Mouse (Mus musculus): ENCODE results near the gene Ltbp3. TPM values are rescaled to one million over a fixed set of nuclear protein-coding genes. Genes with fewer than 3 reads are reported as not detected.

The Ltbp3 gene
- polyA plus RNA-seq, 2 experiments = 99.8 to 341 TPM

- 0% methylated on average over 25 of the region's 25 CpGs for WGBS
- H3K9ac ChIP-seq (ENCODE audit: low read depth, low read length, severe bottlenecking) = peak overlapping the region; percentile 98
- peaks cover 25% of the 10 kb centered on the region for H3K4me1 ChIP-seq (ENCODE audit: control insufficient read depth, insufficient read depth, low read length)
- H3K4me2 ChIP-seq (replicated peaks; ENCODE audit: low read depth, low read length, severe bottlenecking) = peak overlapping the region; percentile 97
- no peaks in the 10 kb centered on the region for H3K9me3 ChIP-seq (ENCODE audit: control insufficient read depth, low read length)
- peak overlapping the region; percentile 100 for H3K27ac ChIP-seq (replicated peaks; ENCODE audit: low read depth, low read length)
- ATAC-seq (ENCODE audit: low FRiP score, low read depth) = peak; percentile 64; the same call in 1 of the 2 replicates
- peak; percentile 96 for DNase-seq (ENCODE audit: low spot score)
- H3K4me3 ChIP-seq (replicated peaks; ENCODE audit: low read length) = peak overlapping the region; percentile 74
- TF ChIP-seq POLR2A (IDR thresholded peaks at IDR 0.05; ENCODE audit: borderline replicate concordance, extremely low read depth, insufficient read depth, insufficient read length) = peak; percentile 100
- no peaks in the 10 kb centered on the region for H3K27me3 ChIP-seq (ENCODE audit: control insufficient read depth, insufficient read depth, low read length)
- H3K36me3 ChIP-seq (ENCODE audit: control insufficient read depth, insufficient read depth, low read length) = peaks cover 28% of the 10 kb centered on the region
Measured at GRCm38 (mm10) chr19:5802011-5802786, 61.5 kb downstream of the Ltbp3 start.

GRCm38 (mm10) chr19:5802787-5803040 lies 62.0 kb downstream of the Ltbp3 start:
- Histone ChIP-seq H3K9me3 (ENCODE audit: control insufficient read depth, low read length) (no peaks in the 10 kb centered on the region), H3K27ac (replicated peaks; ENCODE audit: low read depth, low read length) (peak overlapping the region; percentile 100), H3K4me1 (ENCODE audit: control insufficient read depth, insufficient read depth, low read length) (peaks cover 25% of the 10 kb centered on the region), H3K4me3 (replicated peaks; ENCODE audit: low read length) (peak overlapping the region; percentile 74), H3K36me3 (ENCODE audit: control insufficient read depth, insufficient read depth, low read length) (peaks cover 23% of the 10 kb centered on the region), H3K9ac (ENCODE audit: low read depth, low read length, severe bottlenecking) (peak overlapping the region; percentile 93), H3K27me3 (ENCODE audit: control insufficient read depth, insufficient read depth, low read length) (no peaks in the 10 kb centered on the region), H3K4me2 (replicated peaks; ENCODE audit: low read depth, low read length, severe bottlenecking) (peak overlapping the region; percentile 97)
- no peak for TF ChIP-seq POLR2A (IDR thresholded peaks at IDR 0.05; ENCODE audit: borderline replicate concordance, extremely low read depth, insufficient read depth, insufficient read length)
- WGBS = 0% methylated on average over 4 of the region's 4 CpGs
- DNase-seq (ENCODE audit: low spot score) (no peak), ATAC-seq (ENCODE audit: low FRiP score, low read depth) (no peak)

DNA sequence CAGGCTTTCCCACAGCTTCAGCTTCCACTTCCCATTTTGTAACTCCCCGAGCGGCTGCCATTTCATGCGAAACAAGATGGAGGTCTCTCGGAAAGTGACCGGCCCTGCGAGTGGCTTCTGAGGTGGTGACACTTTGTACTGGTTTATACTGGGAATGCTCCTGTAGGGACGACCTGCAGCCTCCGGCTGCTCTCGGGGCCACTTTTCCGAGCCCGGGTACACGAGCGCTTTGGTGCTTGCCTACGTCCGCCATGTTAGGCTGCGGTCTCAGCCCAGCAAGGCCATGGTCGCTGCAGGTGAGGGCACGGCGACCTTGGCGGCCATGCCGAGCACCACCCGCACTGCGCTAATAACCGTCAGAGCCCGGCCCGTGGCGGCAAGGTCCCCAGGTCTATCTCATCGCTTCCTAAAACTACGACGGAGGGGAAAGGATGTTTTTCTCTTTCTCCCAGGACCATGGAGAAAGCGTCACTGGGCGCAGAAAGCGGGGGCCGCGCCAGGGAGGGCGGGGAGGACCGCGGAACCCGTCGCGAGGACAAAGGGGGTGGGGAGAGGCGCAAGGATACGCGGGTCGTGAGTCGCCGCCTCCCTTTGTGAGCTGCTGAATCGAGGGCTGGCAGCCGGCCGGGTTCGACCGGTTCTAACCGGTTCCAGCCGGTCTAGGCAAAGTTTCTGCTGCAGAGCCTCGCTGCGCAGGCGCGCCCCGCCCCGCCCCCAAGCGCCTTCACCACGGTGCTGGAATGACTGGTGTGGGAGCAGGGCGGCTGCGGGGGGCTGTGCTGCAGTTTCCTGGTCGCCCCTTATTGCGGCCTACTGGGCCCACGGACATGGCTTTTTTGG lies 62.6 kb downstream of the Ltbp3 start:
- no peaks in the 10 kb centered on the region for H3K9me3 ChIP-seq (ENCODE audit: control insufficient read depth, low read length)
- H3K9ac ChIP-seq (ENCODE audit: low read depth, low read length, severe bottlenecking) = peak overlapping the region; percentile 93
- no peaks in the 10 kb centered on the region for H3K27me3 ChIP-seq (ENCODE audit: control insufficient read depth, insufficient read depth, low read length)
- 2% methylated on average over 56 of the region's 67 CpGs for WGBS
- peak overlapping the region; percentile 74 for H3K4me3 ChIP-seq (replicated peaks; ENCODE audit: low read length)
- peaks cover 18% of the 10 kb centered on the region for H3K36me3 ChIP-seq (ENCODE audit: control insufficient read depth, insufficient read depth, low read length)
- ATAC-seq (ENCODE audit: low FRiP score, low read depth) (peak; percentile 93), DNase-seq (ENCODE audit: low spot score) (peak; percentile 100)
- peak overlapping the region; percentile 100 for H3K27ac ChIP-seq (replicated peaks; ENCODE audit: low read depth, low read length)
- H3K4me1 ChIP-seq (ENCODE audit: control insufficient read depth, insufficient read depth, low read length) = peaks cover 25% of the 10 kb centered on the region
- peak; percentile 16; the same call in 1 of the 2 replicates for TF ChIP-seq POLR2A (IDR thresholded peaks at IDR 0.05; ENCODE audit: borderline replicate concordance, extremely low read depth, insufficient read depth, insufficient read length)
- H3K4me2 ChIP-seq (replicated peaks; ENCODE audit: low read depth, low read length, severe bottlenecking) = peak overlapping the region; percentile 97

DNA sequence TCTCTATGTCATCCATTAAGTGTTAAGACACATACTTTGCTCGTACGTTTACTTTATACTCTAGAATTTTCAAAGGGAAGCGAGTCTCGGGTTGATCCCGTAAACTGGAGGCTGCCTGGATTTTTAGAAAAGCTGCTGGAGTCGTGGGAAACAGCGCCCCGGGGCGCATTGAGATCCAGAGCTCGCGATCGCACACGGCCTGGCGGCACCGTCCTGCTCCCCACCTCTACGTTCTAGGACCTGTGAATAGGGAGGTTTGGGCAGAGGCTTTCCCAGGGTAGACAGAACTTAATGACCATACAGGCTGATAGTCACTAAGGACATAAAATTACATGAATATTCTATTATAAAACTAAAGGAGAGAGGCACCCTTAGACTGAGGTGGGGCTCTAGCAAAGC lies 63.2 kb downstream of the Ltbp3 start:
- WGBS = under 1% methylated on average over 16 of the region's 16 CpGs
- peak overlapping the region; percentile 97 for H3K4me2 ChIP-seq (replicated peaks; ENCODE audit: low read depth, low read length, severe bottlenecking)
- ATAC-seq (ENCODE audit: low FRiP score, low read depth) (peak; percentile 7; the same call in 1 of the 2 replicates), DNase-seq (ENCODE audit: low spot score) (no peak)
- H3K36me3 ChIP-seq (ENCODE audit: control insufficient read depth, insufficient read depth, low read length) = peaks cover 12% of the 10 kb centered on the region
- no peaks in the 10 kb centered on the region for H3K9me3 ChIP-seq (ENCODE audit: control insufficient read depth, low read length)
- peak overlapping the region; percentile 74 for H3K4me3 ChIP-seq (replicated peaks; ENCODE audit: low read length)
- no peaks in the 10 kb centered on the region for H3K27me3 ChIP-seq (ENCODE audit: control insufficient read depth, insufficient read depth, low read length)
- no peak for TF ChIP-seq POLR2A (IDR thresholded peaks at IDR 0.05; ENCODE audit: borderline replicate concordance, extremely low read depth, insufficient read depth, insufficient read length)
- peak overlapping the region; percentile 93 for H3K9ac ChIP-seq (ENCODE audit: low read depth, low read length, severe bottlenecking)
- peak overlapping the region; percentile 100 for H3K27ac ChIP-seq (replicated peaks; ENCODE audit: low read depth, low read length)
- peaks cover 28% of the 10 kb centered on the region for H3K4me1 ChIP-seq (ENCODE audit: control insufficient read depth, insufficient read depth, low read length)

DNA sequence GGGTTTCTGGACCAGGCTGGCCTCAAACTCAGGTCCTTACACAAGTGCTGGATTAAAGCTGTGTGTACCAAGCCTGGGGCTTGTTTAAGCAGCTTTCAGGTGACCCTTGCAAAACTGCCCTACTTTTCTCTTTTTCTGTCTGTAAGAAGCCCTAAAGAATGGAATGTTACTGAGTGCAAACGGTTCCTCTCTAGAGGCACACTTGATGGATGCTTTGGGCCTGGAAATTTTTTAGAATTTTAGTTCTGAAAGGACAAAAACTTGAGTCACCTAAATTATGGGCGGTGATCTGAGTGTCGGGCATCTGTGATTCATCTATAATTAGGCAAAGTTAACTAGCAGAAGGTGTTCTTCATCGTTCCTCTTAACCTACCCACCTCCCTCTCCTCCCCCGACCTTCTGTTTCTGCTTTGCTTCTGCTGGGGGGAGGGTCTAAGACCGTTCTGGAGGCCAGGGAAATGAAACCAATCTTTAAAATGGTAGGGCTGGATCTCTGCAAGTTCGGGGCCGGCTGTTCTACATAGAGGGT lies 63.7 kb downstream of the Ltbp3 start:
- Histone ChIP-seq H3K4me3 (replicated peaks; ENCODE audit: low read length) (no peak overlapping the region; the same call in 1 of the 2 replicates), H3K9me3 (ENCODE audit: control insufficient read depth, low read length) (no peaks in the 10 kb centered on the region), H3K4me2 (replicated peaks; ENCODE audit: low read depth, low read length, severe bottlenecking) (peak overlapping the region; percentile 97; the same call in 1 of the 2 replicates), H3K27me3 (ENCODE audit: control insufficient read depth, insufficient read depth, low read length) (no peaks in the 10 kb centered on the region), H3K27ac (replicated peaks; ENCODE audit: low read depth, low read length) (peak overlapping the region; percentile 100), H3K9ac (ENCODE audit: low read depth, low read length, severe bottlenecking) (peak overlapping the region; percentile 93; the same call in 1 of the 2 replicates), H3K36me3 (ENCODE audit: control insufficient read depth, insufficient read depth, low read length) (peaks cover 9% of the 10 kb centered on the region), H3K4me1 (ENCODE audit: control insufficient read depth, insufficient read depth, low read length) (peaks cover 30% of the 10 kb centered on the region)
- DNase-seq (ENCODE audit: low spot score) = no peak
- no peak for ATAC-seq (ENCODE audit: low FRiP score, low read depth)
- WGBS = 10% methylated on average over 8 of the region's 8 CpGs
- no peak for TF ChIP-seq POLR2A (IDR thresholded peaks at IDR 0.05; ENCODE audit: borderline replicate concordance, extremely low read depth, insufficient read depth, insufficient read length)
